Mouse (Mus musculus) forebrain, postnatal 0 days (tissue): ENCODE measurements around the gene Dnase1l3. TPM values are rescaled to one million over a fixed set of nuclear protein-coding genes. Genes with fewer than 3 reads are reported as not detected.

Experiments
- ATAC-seq: fragments of 200-750 bp; cut with Nextera tagmentation; 2 replicates; pipeline ENCODE4 v1.8.0; 2017; ENCODE audit warnings: mild to moderate bottlenecking, moderate library complexity
- DNase-seq: peaks from one replicate; pipeline ENCODE4 v3.0.0-alpha.2; 2015
- H3K27ac ChIP-seq: fragments of 300-500 bp; sonication (generic); 2 replicates; pipeline ENCODE4 v1.5.1; 2014; ENCODE audit warnings: low read depth, mild to moderate bottlenecking, antibody characterized with exemption, low read length, moderate library complexity, mixed read lengths
- H3K27me3 ChIP-seq: fragments of 300-500 bp; sonication (generic); 2 replicates; pipeline ENCODE4 v1.6.1; 2014; ENCODE audit warnings: mild to moderate bottlenecking, low read length, mixed read lengths; ENCODE audit not compliant: insufficient read depth
- H3K36me3 ChIP-seq: fragments of 300-500 bp; sonication (generic); 2 replicates; pipeline ENCODE4 v1.6.1; 2014; ENCODE audit warnings: mild to moderate bottlenecking, moderate library complexity; ENCODE audit not compliant: insufficient read depth
- H3K4me1 ChIP-seq: fragments of 300-500 bp; sonication (generic); 2 replicates; pipeline ENCODE4 v1.6.1; 2014; ENCODE audit warnings: antibody characterized with exemption; ENCODE audit not compliant: insufficient read depth
- H3K4me2 ChIP-seq: fragments of 300-500 bp; sonication (generic); 2 replicates; pipeline ENCODE4 v1.6.1; 2014; ENCODE audit warnings: low read depth, mild to moderate bottlenecking, moderate library complexity
- H3K4me3 ChIP-seq: fragments of 300-500 bp; sonication (generic); 2 replicates; pipeline ENCODE4 v1.5.1; 2014; ENCODE audit warnings: low read depth, low read length, mixed read lengths
- H3K9ac ChIP-seq: fragments of 300-500 bp; sonication (generic); 2 replicates; pipeline ENCODE4 v1.6.1; 2014; ENCODE audit warnings: mild to moderate bottlenecking
- H3K9me3 ChIP-seq: fragments of 300-500 bp; sonication (generic); 2 replicates; pipeline ENCODE4 v1.6.1; 2016; ENCODE audit warnings: low read length
- CTCF ChIP-seq: sonication (generic); IDR thresholded peaks from 2 replicates; pipeline ENCODE4 v1.5.1; 2016; ENCODE audit warnings: antibody characterized with exemption, control low read depth, low read depth
- WGBS: fragments of 180-500 bp; shearing (Covaris S2); extraction: QIAGEN DNeasy Blood & Tissue Kit; methylation state at CpG from one replicate; pipeline ENCODE4 v1.1.7; 2014; 5-methylcytosine and 5-hydroxymethylcytosine counted together
- polyA plus RNA-seq: library from polyadenylated mRNA; unstranded; fragments of >200 nt; fragmentation: Nextera tagmentation; extraction: Ambion mirVana; gene quantifications from 2 replicates; pipeline ENCODE4 v1.2.1, GENCODE M21; 2015
- total RNA-seq: library from RNA; depleted of rRNA; stranded (reverse); fragments of >200 nt; gene quantifications from 2 replicates; pipeline ENCODE4 v1.2.3, GENCODE M21; 2014

The Dnase1l3 gene
- total and polyA plus RNA-seq, 2 experiments from 2014 or later: 0.10 TPM; not detected in 1

GRCm38 (mm10) chr14:7952610-7953254 is 41.6 kb downstream of the Dnase1l3 start:
- no peak overlapping the region for H3K4me3 ChIP-seq
- H3K4me2 ChIP-seq: no peak overlapping the region
- 31% methylated on average over 12 of the region's 12 CpGs for WGBS
- TF ChIP-seq CTCF: no peak
- H3K9me3 ChIP-seq: no peaks in the 10 kb centered on the region
- no peaks in the 10 kb centered on the region; the same call in 1 of the 2 replicates for H3K4me1 ChIP-seq
- H3K36me3 ChIP-seq: peaks cover 36% of the 10 kb centered on the region
- H3K27ac ChIP-seq: no peak overlapping the region
- ATAC-seq (no peak), DNase-seq (no peak)
- H3K9ac ChIP-seq: no peak overlapping the region
- no peaks in the 10 kb centered on the region for H3K27me3 ChIP-seq

GRCm38 (mm10) chr14:7951234-7951633 is 43.1 kb downstream of the Dnase1l3 start:
- no peak for DNase-seq
- no peaks in the 10 kb centered on the region for H3K9me3 ChIP-seq
- no peak overlapping the region for H3K4me2 ChIP-seq
- no peaks in the 10 kb centered on the region for H3K27me3 ChIP-seq
- H3K9ac ChIP-seq: no peak overlapping the region
- H3K4me3 ChIP-seq: no peak overlapping the region
- WGBS: 95% methylated on average over 9 of the region's 9 CpGs
- peaks cover 36% of the 10 kb centered on the region for H3K36me3 ChIP-seq
- no peak for TF ChIP-seq CTCF
- H3K27ac ChIP-seq: no peak overlapping the region
- no peak for ATAC-seq
- H3K4me1 ChIP-seq: no peaks in the 10 kb centered on the region

- Histone ChIP-seq H3K4me3 (no peak overlapping the region), H3K9me3 (no peaks in the 10 kb centered on the region), H3K27ac (no peak overlapping the region), H3K4me1 (no peaks in the 10 kb centered on the region), H3K9ac (no peak overlapping the region), H3K4me2 (no peak overlapping the region), H3K27me3 (no peaks in the 10 kb centered on the region), H3K36me3 (peaks cover 51% of the 10 kb centered on the region)
- ATAC-seq (no peak), DNase-seq (no peak)
- TF ChIP-seq CTCF: no peak
- WGBS: 78% methylated on average over 5 of the region's 5 CpGs
Observed at GRCm38 (mm10) chr14:7945261-7945660, 49.1 kb downstream of the Dnase1l3 start.

GRCm38 (mm10) chr14:7944349-7945039 is 49.9 kb downstream of the Dnase1l3 start:
- Histone ChIP-seq H3K9ac (no peak overlapping the region), H3K4me2 (no peak overlapping the region), H3K9me3 (no peaks in the 10 kb centered on the region), H3K27me3 (no peaks in the 10 kb centered on the region), H3K4me3 (no peak overlapping the region), H3K36me3 (peaks cover 51% of the 10 kb centered on the region), H3K4me1 (no peaks in the 10 kb centered on the region), H3K27ac (no peak overlapping the region)
- TF ChIP-seq CTCF: no peak
- 53% methylated on average over 8 of the region's 8 CpGs for WGBS
- ATAC-seq (no peak), DNase-seq (no peak)

GRCm38 (mm10) chr14:7943801-7944135 is 50.6 kb downstream of the Dnase1l3 start:
- Histone ChIP-seq H3K36me3 (peaks cover 47% of the 10 kb centered on the region), H3K4me2 (no peak overlapping the region), H3K9ac (no peak overlapping the region), H3K4me1 (no peaks in the 10 kb centered on the region), H3K9me3 (no peaks in the 10 kb centered on the region), H3K27ac (no peak overlapping the region), H3K27me3 (no peaks in the 10 kb centered on the region), H3K4me3 (no peak overlapping the region)
- ATAC-seq: no peak
- DNase-seq: no peak
- 47% methylated on average over 3 of the region's 3 CpGs for WGBS
- no peak for TF ChIP-seq CTCF

- ATAC-seq (peak; percentile 64), DNase-seq (no peak)
- Histone ChIP-seq H3K4me2 (no peak overlapping the region), H3K9me3 (no peaks in the 10 kb centered on the region), H3K27me3 (no peaks in the 10 kb centered on the region), H3K36me3 (peaks cover 42% of the 10 kb centered on the region), H3K4me3 (no peak overlapping the region), H3K9ac (no peak overlapping the region), H3K27ac (no peak overlapping the region), H3K4me1 (no peaks in the 10 kb centered on the region)
- WGBS: 52% methylated on average over 7 of the region's 7 CpGs
- no peak for TF ChIP-seq CTCF
Observed at GRCm38 (mm10) chr14:7943101-7943800, 51.1 kb downstream of the Dnase1l3 start.

GRCm38 (mm10) chr14:7941413-7941812 is 53.0 kb downstream of the Dnase1l3 start:
- no peak for ATAC-seq
- Histone ChIP-seq H3K9me3 (no peaks in the 10 kb centered on the region), H3K27me3 (no peaks in the 10 kb centered on the region), H3K36me3 (peaks cover 41% of the 10 kb centered on the region), H3K4me3 (no peak overlapping the region), H3K9ac (no peak overlapping the region), H3K4me2 (no peak overlapping the region), H3K4me1 (no peaks in the 10 kb centered on the region), H3K27ac (no peak overlapping the region)
- DNase-seq: no peak
- no peak for TF ChIP-seq CTCF
- 79% methylated on average over 5 of the region's 5 CpGs for WGBS
